Mouse (Mus musculus): Measurements from ENCODE around the gene Lix1l. TPM values are rescaled to one million over a fixed set of nuclear protein-coding genes. Genes with fewer than 3 reads are reported as not detected.
"Not testable (repeated sequence)": the region's sequence is repeated elsewhere in the genome, so short reads cannot be mapped to it uniquely, and the experiment has no call there.

Lix1l gene
- polyA plus RNA-seq, 1 experiment = 6.9 TPM

GRCm38 (mm10) chr3:96665732-96666363 is 64.9 kb downstream of the Lix1l start:
- 86% methylated on average over 7 of the region's 7 CpGs for WGBS
- not testable (repeated sequence) for DNase-seq (ENCODE audit: low read depth, low spot score)

DNA sequence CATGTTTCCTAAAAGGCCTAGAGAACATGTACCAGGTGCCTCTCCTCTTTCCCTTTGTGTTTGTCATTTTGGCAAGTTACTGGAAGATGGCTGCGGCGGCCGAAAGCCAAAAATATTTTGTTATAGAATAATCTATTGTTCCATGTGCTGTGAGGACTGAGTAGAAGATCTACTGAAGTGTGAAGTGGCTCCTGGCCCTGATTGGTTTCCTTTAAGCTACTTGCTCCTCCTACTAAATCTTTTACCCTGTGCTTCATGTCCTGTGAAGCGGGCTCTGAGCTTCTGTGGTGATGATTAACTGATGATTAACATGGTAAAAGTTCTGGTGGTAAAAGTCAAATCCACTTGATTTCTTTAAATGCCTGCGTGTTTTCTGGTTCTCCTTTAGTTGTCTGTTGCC is 66.0 kb downstream of the Lix1l start:
- DNase-seq (ENCODE audit: low read depth, low spot score) = no peak
- 90% methylated on average over 5 of the region's 5 CpGs for WGBS

- DNase-seq (ENCODE audit: low read depth, low spot score) = no peak
- 40% methylated on average over 1 of the region's 1 CpGs for WGBS
Measured at GRCm38 (mm10) chr3:96667316-96667715, 66.4 kb downstream of the Lix1l start.

DNA sequence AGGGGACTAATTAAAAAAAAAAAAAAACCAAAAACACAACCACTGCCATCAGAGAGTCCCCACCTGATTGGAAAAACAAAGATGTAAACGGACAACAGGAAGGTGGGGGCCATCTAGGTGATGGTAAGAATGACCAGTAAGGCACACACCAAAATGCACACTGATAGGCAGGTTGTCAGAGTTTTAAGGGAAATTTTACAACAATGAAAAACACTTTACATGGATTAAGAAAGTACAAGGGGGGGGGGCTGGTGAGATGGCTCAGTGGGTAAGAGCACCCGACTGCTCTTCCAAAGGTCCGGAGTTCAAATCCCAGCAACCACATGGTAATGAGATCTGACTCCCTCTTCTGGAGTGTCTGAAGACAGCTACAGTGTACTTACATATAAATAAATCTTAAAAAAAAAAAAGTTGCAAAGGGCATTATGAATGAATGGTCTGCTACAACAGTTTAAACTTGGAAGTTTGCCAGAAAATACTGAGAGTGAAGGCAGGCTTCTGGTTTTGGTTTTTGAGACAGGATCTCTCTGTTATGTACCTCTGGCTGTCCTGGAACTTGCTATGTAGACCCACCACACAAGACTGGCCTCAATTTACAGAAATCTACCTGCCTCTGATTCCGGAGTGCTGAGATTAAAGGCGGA is 67.6 kb downstream of the Lix1l start:
- no peak for DNase-seq (ENCODE audit: low read depth, low spot score)
- 85% methylated on average over 5 of the region's 5 CpGs for WGBS

DNA sequence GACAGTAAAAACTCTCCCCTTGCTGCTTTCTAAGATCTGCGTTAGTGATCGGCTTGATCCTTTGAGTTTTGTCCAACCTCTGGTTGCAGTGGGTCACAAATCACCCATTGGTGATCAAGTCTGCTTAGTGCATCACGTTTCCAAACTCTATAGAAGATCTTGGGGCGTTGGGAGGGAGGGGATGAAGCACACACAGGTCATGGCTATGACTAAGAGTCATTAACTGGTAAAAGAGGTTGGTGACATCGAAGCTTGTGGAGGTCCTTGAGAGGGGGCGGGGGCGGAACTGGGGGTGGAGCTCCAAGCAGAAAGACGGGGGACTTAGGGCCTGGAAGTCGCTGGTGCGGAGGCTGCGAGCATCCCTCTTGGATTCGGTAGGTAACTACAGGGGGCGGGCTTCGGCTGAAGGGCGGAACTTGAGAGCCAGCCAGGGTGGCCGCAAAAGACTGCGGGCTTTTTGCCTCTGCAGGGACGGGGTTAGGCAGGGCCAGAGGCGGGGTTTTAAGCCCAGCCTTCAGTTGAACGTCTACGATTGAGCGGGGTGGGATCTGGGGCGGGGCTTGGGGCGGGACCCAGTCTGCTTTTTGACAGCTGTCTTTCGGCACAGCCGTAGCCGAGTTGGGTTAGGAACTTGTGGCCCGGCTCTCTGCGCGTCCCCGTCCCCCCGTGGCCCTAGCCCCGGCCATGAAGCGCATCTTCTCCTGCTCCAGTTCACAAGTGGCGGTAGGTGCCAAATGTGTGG is 68.9 kb downstream of the Lix1l start, which contains the start of gene Ankrd35:
Gene Ankrd35, plus strand, starts transcription at position 405 of the 742 bp plus-strand sequence.
- DNase-seq (ENCODE audit: low read depth, low spot score) = peak; percentile 40
- WGBS = 4% methylated on average over 35 of the region's 35 CpGs

DNA sequence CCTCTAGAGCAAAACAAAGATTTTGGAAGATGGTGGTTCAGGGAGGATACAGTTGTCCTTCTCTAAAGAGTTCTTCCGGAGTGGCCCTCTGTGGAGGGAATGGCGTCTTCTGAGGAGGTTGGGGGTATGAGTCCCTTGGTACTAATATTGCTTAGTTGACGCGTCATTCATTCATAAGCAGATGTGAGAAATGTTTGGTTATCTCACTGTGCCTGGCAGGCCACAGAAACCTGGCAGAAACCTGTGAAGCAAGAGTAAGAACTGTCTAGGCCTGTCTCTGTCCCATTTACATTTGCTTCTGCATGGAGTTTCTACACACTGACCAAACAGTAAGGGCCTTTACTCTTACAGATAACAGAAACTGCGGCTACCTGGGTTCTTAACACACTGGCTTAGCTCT is 70.6 kb downstream of the Lix1l start:
- no peak for DNase-seq (ENCODE audit: low read depth, low spot score)
- 99% methylated on average over 5 of the region's 5 CpGs for whole genome bisulfite sequencing

DNA sequence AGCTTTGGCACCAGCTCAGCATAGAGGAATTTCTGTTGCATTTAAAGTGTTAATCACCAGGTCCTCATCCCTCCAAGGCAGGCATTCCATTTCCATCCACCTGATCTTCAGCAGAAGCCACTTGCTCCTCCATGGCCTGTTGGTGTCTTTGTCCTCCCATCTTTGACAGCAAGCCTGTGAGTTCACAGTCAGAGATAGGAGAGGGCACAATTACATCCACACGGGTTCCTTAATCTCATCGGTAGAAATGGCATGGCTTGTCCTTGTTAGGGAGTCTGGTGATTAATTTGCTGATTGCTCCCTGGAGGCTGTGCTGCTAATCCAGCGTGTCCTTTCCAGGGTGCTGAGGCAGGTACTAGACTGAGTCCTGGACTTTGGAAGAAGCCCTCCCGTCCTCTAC is 72.6 kb downstream of the Lix1l start:
- 89% methylated on average over 4 of the region's 4 CpGs for WGBS
- DNase-seq (ENCODE audit: low read depth, low spot score) = no peak

GRCm38 (mm10) chr3:96674442-96674841 is 73.5 kb downstream of the Lix1l start:
- 50% methylated on average over 8 of the region's 8 CpGs for WGBS
- DNase-seq (ENCODE audit: low read depth, low spot score) = no peak

GRCm38 (mm10) chr3:96675171-96675570 is 74.2 kb downstream of the Lix1l start:
- 20% methylated on average over 3 of the region's 3 CpGs for WGBS
- no peak for DNase-seq (ENCODE audit: low read depth, low spot score)

DNA sequence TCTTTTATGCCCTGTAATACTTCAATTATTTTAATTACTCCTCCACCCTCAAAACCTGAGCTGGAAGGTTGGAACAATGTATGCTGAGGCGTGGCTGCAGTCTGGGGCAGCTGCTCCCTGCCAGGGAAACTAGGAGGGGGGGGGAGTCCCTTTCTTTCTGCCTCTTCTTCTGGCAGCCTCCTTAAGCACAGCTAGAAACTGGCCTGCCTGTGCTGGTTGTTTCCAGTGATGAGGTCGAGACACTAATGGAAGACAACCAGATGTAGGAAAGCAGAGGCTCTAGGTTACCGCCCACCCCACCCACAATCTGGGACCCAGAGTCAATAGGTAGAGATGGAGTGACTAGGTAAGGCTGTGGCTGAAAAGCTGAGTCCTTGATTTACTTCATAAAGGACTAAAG is 74.7 kb downstream of the Lix1l start:
- WGBS = 22% methylated on average over 3 of the region's 3 CpGs
- DNase-seq (ENCODE audit: low read depth, low spot score) = no peak

Other genes with a start within 250 kb of the Lix1l start
- gene BC107364, start 148.8 kb upstream of the Lix1l start, polyA plus RNA-seq (2012; rRNA removed) = not detected in 2 replicates
- 0.05 TPM in 1 of 2 replicates, not detected in the other for gene Hfe2, start 76.0 kb upstream of the Lix1l start, polyA plus RNA-seq (2012; rRNA removed)
- gene Txnip, start 43.2 kb upstream of the Lix1l start, polyA plus RNA-seq (2012; rRNA removed) = 325 and 536 TPM in 2 replicates
- gene Gm16253, start 24.2 kb upstream of the Lix1l start, polyA plus RNA-seq (2012; rRNA removed) = not detected in 2 replicates
- gene Polr3gl, start 7.0 kb upstream of the Lix1l start, polyA plus RNA-seq (2012; rRNA removed) = 7.5 and 8.0 TPM in 2 replicates
- 0.30 and 0.45 TPM in 2 replicates for gene Ankrd34a, start 4.5 kb upstream of the Lix1l start, polyA plus RNA-seq (2012; rRNA removed)
- 12.1 and 18.2 TPM in 2 replicates for gene Rbm8a, start 28.8 kb downstream of the Lix1l start, polyA plus RNA-seq (2012; rRNA removed)
- 31.4 and 36.6 TPM in 2 replicates for gene Pex11b, start 34.2 kb downstream of the Lix1l start, polyA plus RNA-seq (2012; rRNA removed)
- gene Gm42957, start 34.3 kb downstream of the Lix1l start, polyA plus RNA-seq (2012; rRNA removed) = 0.07 and 0.14 TPM in 2 replicates
- gene Itga10, start 44.4 kb downstream of the Lix1l start, polyA plus RNA-seq (2012; rRNA removed) = 1.3 and 1.6 TPM in 2 replicates
- gene Ankrd35, start 69.0 kb downstream of the Lix1l start, polyA plus RNA-seq (2012; rRNA removed) = 0.43 and 0.66 TPM in 2 replicates
- gene Pias3, start 95.2 kb downstream of the Lix1l start, polyA plus RNA-seq (2012; rRNA removed) = 17.5 and 23.4 TPM in 2 replicates
- 1.8 and 2.8 TPM in 2 replicates for gene Nudt17, start 107.4 kb downstream of the Lix1l start, polyA plus RNA-seq (2012; rRNA removed)
- 46.2 and 63.9 TPM in 2 replicates for gene Polr3c, start 126.5 kb downstream of the Lix1l start, polyA plus RNA-seq (2012; rRNA removed)
- 21.2 and 30.1 TPM in 2 replicates for gene Rnf115, start 126.5 kb downstream of the Lix1l start, polyA plus RNA-seq (2012; rRNA removed)
- 42.7 and 83.0 TPM in 2 replicates for gene Pdzk1, start 228.1 kb downstream of the Lix1l start, polyA plus RNA-seq (2012; rRNA removed)
- 4.2 and 5.2 TPM in 2 replicates for gene Cd160, start 228.2 kb downstream of the Lix1l start, polyA plus RNA-seq (2012; rRNA removed)